Mouse (Mus musculus) forebrain, postnatal 0 days (tissue): Measurements from ENCODE around the gene Msh4. TPM values are rescaled to one million over a fixed set of nuclear protein-coding genes. Genes with fewer than 3 reads are reported as not detected.

Experiments
- ATAC-seq: fragments of 200-750 bp; cut with Nextera tagmentation; 2 replicates; pipeline ENCODE4 v1.8.0; 2017; ENCODE audit warnings: mild to moderate bottlenecking, moderate library complexity
- DNase-seq: peaks from one replicate; pipeline ENCODE4 v3.0.0-alpha.2; 2015
- H3K27ac ChIP-seq: fragments of 300-500 bp; sonication (generic); 2 replicates; pipeline ENCODE4 v1.5.1; 2014; ENCODE audit warnings: low read depth, mild to moderate bottlenecking, antibody characterized with exemption, low read length, moderate library complexity, mixed read lengths
- H3K27me3 ChIP-seq: fragments of 300-500 bp; sonication (generic); 2 replicates; pipeline ENCODE4 v1.6.1; 2014; ENCODE audit warnings: mild to moderate bottlenecking, low read length, mixed read lengths; ENCODE audit not compliant: insufficient read depth
- H3K36me3 ChIP-seq: fragments of 300-500 bp; sonication (generic); 2 replicates; pipeline ENCODE4 v1.6.1; 2014; ENCODE audit warnings: mild to moderate bottlenecking, moderate library complexity; ENCODE audit not compliant: insufficient read depth
- H3K4me1 ChIP-seq: fragments of 300-500 bp; sonication (generic); 2 replicates; pipeline ENCODE4 v1.6.1; 2014; ENCODE audit warnings: antibody characterized with exemption; ENCODE audit not compliant: insufficient read depth
- H3K4me2 ChIP-seq: fragments of 300-500 bp; sonication (generic); 2 replicates; pipeline ENCODE4 v1.6.1; 2014; ENCODE audit warnings: low read depth, mild to moderate bottlenecking, moderate library complexity
- H3K4me3 ChIP-seq: fragments of 300-500 bp; sonication (generic); 2 replicates; pipeline ENCODE4 v1.5.1; 2014; ENCODE audit warnings: low read depth, low read length, mixed read lengths
- H3K9ac ChIP-seq: fragments of 300-500 bp; sonication (generic); 2 replicates; pipeline ENCODE4 v1.6.1; 2014; ENCODE audit warnings: mild to moderate bottlenecking
- H3K9me3 ChIP-seq: fragments of 300-500 bp; sonication (generic); 2 replicates; pipeline ENCODE4 v1.6.1; 2016; ENCODE audit warnings: low read length
- CTCF ChIP-seq: sonication (generic); IDR thresholded peaks from 2 replicates; pipeline ENCODE4 v1.5.1; 2016; ENCODE audit warnings: antibody characterized with exemption, control low read depth, low read depth
- WGBS: fragments of 180-500 bp; shearing (Covaris S2); extraction: QIAGEN DNeasy Blood & Tissue Kit; methylation state at CpG from one replicate; pipeline ENCODE4 v1.1.7; 2014; 5-methylcytosine and 5-hydroxymethylcytosine counted together
- polyA plus RNA-seq: library from polyadenylated mRNA; unstranded; fragments of >200 nt; fragmentation: Nextera tagmentation; extraction: Ambion mirVana; gene quantifications from 2 replicates; pipeline ENCODE4 v1.2.1, GENCODE M21; 2015
- total RNA-seq: library from RNA; depleted of rRNA; stranded (reverse); fragments of >200 nt; gene quantifications from 2 replicates; pipeline ENCODE4 v1.2.3, GENCODE M21; 2014

Gene Msh4
- total and polyA plus RNA-seq, 2 experiments from 2014 or later = 0.05 to 0.95 TPM

DNA sequence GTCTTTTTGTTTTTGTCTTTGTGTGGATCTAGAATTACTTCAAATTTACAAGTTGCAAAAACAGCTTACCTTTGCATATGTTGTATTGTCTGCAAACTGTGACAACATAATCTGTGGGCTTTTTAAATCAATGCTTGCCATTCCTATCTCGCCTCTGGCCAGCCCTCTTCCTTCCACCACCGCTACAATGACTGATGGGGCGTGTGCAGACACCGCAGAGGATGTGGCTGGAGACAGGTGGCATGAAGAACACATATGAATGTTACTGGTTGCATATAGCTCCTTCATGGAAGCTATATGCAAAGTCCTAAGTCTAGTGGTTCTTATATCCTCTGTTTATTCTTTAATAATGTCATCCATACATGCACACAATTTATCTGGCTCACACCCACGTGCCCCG lies 8.7 kb downstream of the Msh4 start:
- DNase-seq (no peak), ATAC-seq (no peak)
- Histone ChIP-seq H3K4me1 (no peaks in the 10 kb centered on the region), H3K4me2 (no peak overlapping the region), H3K9ac (no peak overlapping the region), H3K27ac (no peak overlapping the region), H3K9me3 (no peaks in the 10 kb centered on the region), H3K4me3 (no peak overlapping the region), H3K27me3 (no peaks in the 10 kb centered on the region), H3K36me3 (no peaks in the 10 kb centered on the region)
- no peak for TF ChIP-seq CTCF
- 81% methylated on average over 6 of the region's 6 CpGs for WGBS

- ATAC-seq = no peak
- H3K4me3 ChIP-seq = no peak overlapping the region
- WGBS = 87% methylated on average over 3 of the region's 3 CpGs
Observed at GRCm38 (mm10) chr3:153895454-153895853, 10.5 kb downstream of the Msh4 start.

DNA sequence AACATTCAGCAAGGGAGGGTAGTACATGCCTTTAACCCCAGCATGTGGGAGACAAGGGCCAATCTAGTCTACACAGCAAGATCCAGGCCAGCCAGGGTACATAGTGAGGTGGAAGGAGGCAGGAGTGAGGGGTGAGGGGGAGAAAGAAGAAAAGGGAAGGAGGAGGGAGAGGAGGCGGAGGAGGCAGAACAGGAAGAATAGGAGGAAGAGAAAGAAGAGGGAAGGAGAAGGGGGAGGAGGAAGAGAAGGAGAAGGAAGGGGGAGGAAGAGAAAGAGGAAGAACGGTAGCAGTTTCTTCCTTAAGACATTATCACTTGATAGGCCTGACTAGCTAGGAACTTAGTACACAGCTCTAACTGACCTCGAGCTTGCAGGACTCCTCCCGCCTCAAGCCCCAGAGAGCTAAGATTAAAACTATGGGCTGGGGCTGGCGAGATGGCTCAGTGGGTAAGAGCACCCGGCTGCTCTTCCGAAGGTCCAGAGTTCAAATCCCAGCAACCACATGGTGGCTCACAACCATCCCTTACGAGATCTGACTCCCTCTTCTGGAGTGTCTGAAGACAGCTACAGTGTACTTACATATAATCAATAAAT lies 16.7 kb downstream of the Msh4 start:
- H3K4me2 ChIP-seq = no peak overlapping the region
- DNase-seq = no peak
- H3K9ac ChIP-seq = no peak overlapping the region
- no peaks in the 10 kb centered on the region for H3K9me3 ChIP-seq
- no peaks in the 10 kb centered on the region for H3K36me3 ChIP-seq
- H3K4me1 ChIP-seq = no peaks in the 10 kb centered on the region
- ATAC-seq = no peak
- WGBS = 84% methylated on average over 7 of the region's 8 CpGs
- no peak overlapping the region for H3K4me3 ChIP-seq
- TF ChIP-seq CTCF = no peak
- no peaks in the 10 kb centered on the region for H3K27me3 ChIP-seq
- no peak overlapping the region for H3K27ac ChIP-seq

More at GRCm38 (mm10) chr3:153895454-153895853, 10.5 kb downstream of the Msh4 start:
- H3K4me1 ChIP-seq = no peaks in the 10 kb centered on the region
- DNase-seq = no peak
- H3K9me3 ChIP-seq = no peaks in the 10 kb centered on the region
- H3K27me3 ChIP-seq = no peaks in the 10 kb centered on the region
- no peaks in the 10 kb centered on the region for H3K36me3 ChIP-seq
- H3K27ac ChIP-seq = no peak overlapping the region
- H3K9ac ChIP-seq = no peak overlapping the region
- H3K4me2 ChIP-seq = no peak overlapping the region
- TF ChIP-seq CTCF = no peak

DNA sequence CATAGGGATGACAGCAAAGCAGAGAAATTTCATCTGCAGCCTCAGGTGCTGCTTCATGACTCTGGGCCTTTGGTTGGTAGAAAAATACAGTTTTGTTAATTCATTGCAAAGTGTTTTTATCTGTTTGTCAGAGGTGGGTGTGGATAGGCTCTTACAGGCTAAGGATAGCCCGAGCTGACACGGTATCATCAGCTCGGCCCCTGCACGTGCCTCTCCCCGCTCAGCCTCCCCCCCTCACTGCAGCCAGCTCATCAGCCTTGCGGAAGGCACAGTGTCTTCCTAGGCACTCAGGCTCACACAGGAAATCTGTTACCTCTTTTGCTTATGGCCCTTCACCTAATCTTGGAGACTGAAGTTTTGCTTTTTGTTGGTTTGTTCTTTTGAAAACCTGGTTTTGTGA lies 17.8 kb downstream of the Msh4 start:
- Histone ChIP-seq H3K4me1 (no peaks in the 10 kb centered on the region), H3K36me3 (no peaks in the 10 kb centered on the region), H3K9me3 (no peaks in the 10 kb centered on the region), H3K4me2 (no peak overlapping the region), H3K27ac (no peak overlapping the region), H3K4me3 (no peak overlapping the region), H3K9ac (no peak overlapping the region), H3K27me3 (no peaks in the 10 kb centered on the region)
- DNase-seq = no peak
- no peak for TF ChIP-seq CTCF
- 79% methylated on average over 6 of the region's 6 CpGs for WGBS
- no peak for ATAC-seq

DNA sequence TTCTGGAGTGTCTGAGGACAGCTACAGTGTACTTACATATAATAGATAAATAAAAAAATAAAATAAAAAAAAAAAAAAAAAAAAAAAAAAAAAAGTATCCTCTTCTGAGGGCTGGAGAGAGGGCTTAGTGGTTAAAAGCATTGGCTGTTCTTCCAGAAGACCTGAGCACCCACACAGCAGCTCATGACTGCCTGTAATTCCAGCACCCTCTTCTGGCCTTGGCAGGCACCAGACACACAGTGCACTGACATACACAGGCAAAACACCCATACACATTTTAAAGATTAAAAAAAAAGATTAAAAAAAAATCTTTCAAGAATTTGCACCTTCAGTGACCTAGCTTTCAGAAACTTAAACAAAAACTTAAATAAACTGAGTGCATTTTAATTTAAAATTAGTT lies 19.6 kb downstream of the Msh4 start:
- no peak for DNase-seq
- no peak for ATAC-seq
- Histone ChIP-seq H3K9me3 (no peaks in the 10 kb centered on the region), H3K4me3 (no peak overlapping the region), H3K27me3 (no peaks in the 10 kb centered on the region), H3K27ac (no peak overlapping the region), H3K4me1 (no peaks in the 10 kb centered on the region), H3K36me3 (no peaks in the 10 kb centered on the region), H3K9ac (no peak overlapping the region), H3K4me2 (no peak overlapping the region)
- peak; percentile 48 for TF ChIP-seq CTCF

- no peaks in the 10 kb centered on the region for H3K36me3 ChIP-seq
- no peak overlapping the region for H3K9ac ChIP-seq
- H3K27ac ChIP-seq = no peak overlapping the region
- no peaks in the 10 kb centered on the region for H3K4me1 ChIP-seq
- 88% methylated on average over 5 of the region's 5 CpGs for WGBS
- ATAC-seq (no peak), DNase-seq (no peak)
- no peaks in the 10 kb centered on the region for H3K9me3 ChIP-seq
- no peaks in the 10 kb centered on the region for H3K27me3 ChIP-seq
- TF ChIP-seq CTCF = no peak
- no peak overlapping the region for H3K4me3 ChIP-seq
- H3K4me2 ChIP-seq = no peak overlapping the region
Observed at GRCm38 (mm10) chr3:153871396-153871795, 34.5 kb downstream of the Msh4 start.

- 57% methylated on average over 14 of the region's 14 CpGs for WGBS
- ATAC-seq = peak; percentile 83; the same call in 1 of the 2 replicates
Observed at GRCm38 (mm10) chr3:153867149-153868136, 38.5 kb downstream of the Msh4 start.

More at GRCm38 (mm10) chr3:153867149-153868136, 38.5 kb downstream of the Msh4 start:
- H3K4me2 ChIP-seq = no peak overlapping the region
- H3K4me3 ChIP-seq = no peak overlapping the region
- no peak overlapping the region for H3K27ac ChIP-seq
- no peaks in the 10 kb centered on the region for H3K9me3 ChIP-seq
- DNase-seq = peak; percentile 44
- H3K9ac ChIP-seq = no peak overlapping the region
- H3K36me3 ChIP-seq = no peaks in the 10 kb centered on the region
- TF ChIP-seq CTCF = peak; percentile 63
- no peaks in the 10 kb centered on the region for H3K27me3 ChIP-seq
- no peaks in the 10 kb centered on the region for H3K4me1 ChIP-seq
